Mouse (Mus musculus): ENCODE measurements around the gene Fbxl17.

Gene Fbxl17

DNA sequence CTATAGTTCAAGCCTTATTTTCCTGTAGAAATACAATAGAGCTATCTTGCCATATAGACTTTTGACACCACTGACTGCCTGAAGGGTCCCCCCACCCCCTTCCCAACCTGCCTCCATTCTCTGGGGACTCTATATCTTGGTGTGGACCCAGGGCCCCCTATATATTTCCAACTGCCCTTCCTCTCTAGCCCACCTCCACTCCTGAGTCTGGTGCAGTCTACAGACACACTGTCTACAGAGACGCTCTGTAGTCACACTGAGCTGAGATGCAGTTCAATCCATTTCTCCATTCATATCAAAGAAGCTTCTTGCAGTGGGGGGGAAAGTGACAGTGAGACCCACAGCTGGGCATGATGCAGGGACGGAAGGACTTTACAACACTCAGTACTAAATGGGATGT lies 226.5 kb downstream of the Fbxl17 start:
- no peak for DNase-seq

DNA sequence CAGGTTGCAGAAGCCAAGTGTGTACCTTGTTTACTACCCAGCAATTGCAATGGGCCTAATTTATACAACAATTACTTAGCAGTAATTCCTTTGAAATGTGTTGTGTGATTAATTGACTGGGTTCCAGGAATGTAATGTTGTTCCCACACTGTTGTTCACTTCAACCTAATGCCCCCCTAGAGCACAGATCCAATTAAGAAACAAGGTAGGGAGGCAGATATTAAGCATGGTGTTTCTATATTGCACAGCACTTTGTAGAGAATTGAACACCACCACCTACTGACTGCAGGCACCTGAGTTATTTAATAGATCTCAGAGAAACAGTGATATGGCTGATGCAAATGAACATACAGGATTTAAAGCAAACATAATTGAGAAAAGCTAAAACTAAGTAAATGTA lies 226.9 kb downstream of the Fbxl17 start:
- no peak for DNase-seq

- no peak for DNase-seq
These were observed 228.8 kb downstream of the Fbxl17 start for GRCm38 (mm10) chr17:63271000-63271399.

- no peak for DNase-seq
These were observed 229.3 kb downstream of the Fbxl17 start for GRCm38 (mm10) chr17:63270513-63270912.

GRCm38 (mm10) chr17:63262674-63263073 lies 237.1 kb downstream of the Fbxl17 start:
- no peak for DNase-seq

DNA sequence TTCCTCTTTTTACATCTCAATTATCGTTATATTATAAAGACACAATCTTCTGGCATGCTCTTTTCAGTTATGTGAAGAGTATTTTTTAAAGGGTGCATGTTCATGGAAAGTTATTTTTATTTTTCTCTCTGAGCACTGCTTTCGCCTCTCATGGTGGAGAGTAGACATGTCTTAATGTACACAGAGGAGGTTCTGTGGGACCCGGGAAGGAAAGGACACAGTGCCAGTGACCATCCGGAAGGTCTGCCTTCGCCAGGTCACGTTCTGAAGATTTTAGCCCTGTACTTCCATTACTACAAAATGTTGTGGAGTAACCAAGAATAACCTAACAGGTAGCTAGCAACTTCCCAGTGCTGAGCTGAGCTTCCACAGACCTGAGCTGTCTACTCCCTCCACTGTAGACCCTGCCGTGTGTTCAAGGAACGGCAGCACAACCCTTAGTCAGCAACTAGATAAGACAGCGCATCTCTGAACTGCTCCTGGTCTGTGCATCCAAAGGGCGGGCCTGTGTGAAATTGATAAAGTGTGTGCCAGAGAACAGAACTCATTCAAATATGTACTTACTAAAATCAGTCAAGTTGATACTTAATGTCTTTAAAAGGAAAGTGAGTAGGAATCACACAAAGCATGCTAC lies 238.2 kb downstream of the Fbxl17 start:
- no peak for DNase-seq

GRCm38 (mm10) chr17:63259091-63259490 lies 240.7 kb downstream of the Fbxl17 start:
- DNase-seq, result no peak

DNA sequence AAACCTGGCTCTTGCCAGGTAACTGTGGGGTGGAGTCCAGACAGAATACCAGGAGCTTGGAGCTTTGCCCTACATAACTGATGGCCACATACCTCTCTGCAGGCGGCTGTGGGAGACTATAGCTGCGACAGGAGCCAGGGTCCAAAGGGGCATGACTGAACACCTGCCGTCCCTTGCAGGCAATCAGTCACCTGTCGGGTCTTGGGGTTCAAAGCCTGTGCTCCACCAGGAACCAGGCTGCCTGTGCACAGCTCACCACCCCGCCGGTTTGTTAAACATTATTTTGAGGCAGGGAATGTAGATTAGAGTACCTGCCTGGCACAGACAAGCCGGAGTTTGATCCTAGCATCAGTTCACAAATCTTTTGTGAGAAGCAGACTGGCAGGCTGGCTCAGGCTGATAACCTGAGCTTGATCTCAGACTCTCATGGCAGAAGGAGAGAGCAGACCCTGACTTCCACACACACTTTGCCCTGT lies 253.6 kb downstream of the Fbxl17 start:
- DNase-seq, result no peak

DNA sequence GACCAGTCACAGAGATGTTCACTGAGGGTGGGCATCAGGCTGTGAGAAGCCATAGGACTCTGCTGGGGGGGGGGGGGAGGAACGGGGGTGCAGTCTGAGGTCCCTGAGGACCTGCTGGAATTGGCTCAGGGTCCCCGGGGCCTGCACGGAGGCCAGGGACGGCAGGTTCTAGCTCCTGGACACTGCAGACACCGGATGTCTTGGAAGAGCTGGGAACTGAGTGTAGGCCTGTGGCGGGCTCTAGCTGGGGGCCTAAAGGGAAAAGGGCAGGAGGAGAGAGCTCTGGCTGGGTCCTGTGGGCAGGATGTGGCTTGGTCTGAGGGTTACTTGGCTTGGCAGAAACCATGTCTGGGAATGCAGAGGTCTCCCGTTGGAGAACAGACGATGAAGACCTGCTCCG lies 254.3 kb downstream of the Fbxl17 start:
- no peak for DNase-seq

GRCm38 (mm10) chr17:63242761-63243160 lies 257.1 kb downstream of the Fbxl17 start:
- no peak for DNase-seq

GRCm38 (mm10) chr17:63240731-63241106 lies 259.1 kb downstream of the Fbxl17 start:
- DNase-seq, result no peak

GRCm38 (mm10) chr17:63240021-63240730 lies 259.6 kb downstream of the Fbxl17 start:
- DNase-seq, result no peak

DNA sequence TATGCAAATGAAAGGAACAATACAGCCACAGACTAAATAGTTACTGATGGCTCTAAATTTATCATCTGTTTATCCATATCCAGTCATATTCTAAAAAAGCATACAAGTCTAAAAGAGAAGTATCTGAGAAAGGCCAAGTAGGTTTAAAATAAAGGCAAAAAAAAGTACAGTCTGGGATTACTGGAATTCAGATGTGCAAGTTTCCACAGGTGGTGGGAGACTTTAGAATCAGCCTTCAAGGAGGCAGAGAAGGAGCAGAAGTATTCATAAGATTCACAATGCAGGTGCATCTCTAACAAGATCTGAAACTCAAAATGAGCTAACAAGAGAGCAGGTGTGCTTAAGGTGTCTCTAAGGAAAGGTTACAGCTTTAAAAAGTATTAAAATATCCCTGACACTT lies 263.0 kb downstream of the Fbxl17 start:
- DNase-seq, result no peak

DNA sequence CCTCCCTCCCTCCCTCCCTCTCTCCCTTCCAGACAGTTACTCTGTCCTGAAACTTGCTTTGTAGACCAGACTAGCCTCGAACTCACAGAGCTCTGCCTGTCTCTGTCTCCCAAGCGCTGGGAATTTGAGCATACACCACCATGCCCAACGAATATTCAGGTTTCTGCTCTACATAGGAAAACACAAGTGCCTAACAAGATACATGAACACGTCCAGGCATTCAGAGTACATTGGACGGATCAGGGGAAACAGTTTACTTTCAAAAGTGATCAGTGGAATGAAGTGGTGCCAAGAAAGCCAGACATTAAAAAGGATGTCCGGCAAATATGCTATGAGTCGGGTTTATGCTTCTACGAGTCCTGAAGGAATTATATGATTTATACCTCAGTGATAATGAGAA lies 263.6 kb downstream of the Fbxl17 start:
- no peak for DNase-seq

- DNase-seq, result no peak
These were observed 264.0 kb downstream of the Fbxl17 start for GRCm38 (mm10) chr17:63235821-63236220.

GRCm38 (mm10) chr17:63229111-63229510 lies 270.7 kb downstream of the Fbxl17 start:
- no peak for DNase-seq

DNA sequence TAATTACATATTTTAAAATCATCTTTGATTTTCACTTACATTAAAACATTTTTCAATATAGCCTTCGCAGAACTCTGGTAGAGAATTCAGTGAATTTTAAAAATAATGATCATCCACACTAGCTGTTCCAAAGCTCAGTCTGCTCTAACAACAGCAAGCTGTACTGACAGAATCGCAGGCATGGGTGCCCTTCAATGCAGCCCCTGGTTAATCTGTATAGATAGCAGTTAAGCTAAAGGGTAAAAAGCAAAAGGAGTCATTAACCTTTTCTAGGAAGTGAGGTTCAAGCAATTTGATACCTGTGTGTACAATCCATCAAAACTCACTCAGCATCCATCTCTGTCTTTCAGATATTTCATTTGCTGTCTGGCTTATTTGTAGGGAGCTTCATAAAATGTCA lies 273.4 kb downstream of the Fbxl17 start:
- DNase-seq, result no peak

GRCm38 (mm10) chr17:63225959-63226358 lies 273.9 kb downstream of the Fbxl17 start:
- DNase-seq, result no peak

- no peak for DNase-seq
These were observed 276.1 kb downstream of the Fbxl17 start for GRCm38 (mm10) chr17:63223675-63224074.

DNA sequence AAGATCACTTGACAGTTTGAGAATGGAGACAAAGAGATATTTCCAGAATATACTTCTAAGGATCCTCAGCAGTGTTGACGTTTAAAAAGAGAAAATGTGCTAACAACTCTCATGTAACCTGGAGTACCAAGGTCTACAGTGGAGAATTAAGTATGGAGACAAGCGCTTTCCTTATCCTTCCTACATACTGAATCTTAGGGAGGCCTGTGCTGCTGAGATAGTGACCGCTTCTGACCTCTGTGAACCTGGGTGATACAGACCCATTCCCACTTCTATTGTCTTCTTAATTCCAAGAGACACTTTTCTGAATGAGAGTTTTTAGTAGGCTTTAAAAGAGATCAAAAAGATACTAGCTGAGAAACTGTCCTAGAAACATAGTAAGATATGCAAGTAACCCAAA lies 278.2 kb downstream of the Fbxl17 start:
- no peak for DNase-seq

- DNase-seq, result no peak
These were observed 279.0 kb downstream of the Fbxl17 start for GRCm38 (mm10) chr17:63220821-63221220.

GRCm38 (mm10) chr17:63217016-63217415 lies 282.8 kb downstream of the Fbxl17 start:
- no peak for DNase-seq

DNA sequence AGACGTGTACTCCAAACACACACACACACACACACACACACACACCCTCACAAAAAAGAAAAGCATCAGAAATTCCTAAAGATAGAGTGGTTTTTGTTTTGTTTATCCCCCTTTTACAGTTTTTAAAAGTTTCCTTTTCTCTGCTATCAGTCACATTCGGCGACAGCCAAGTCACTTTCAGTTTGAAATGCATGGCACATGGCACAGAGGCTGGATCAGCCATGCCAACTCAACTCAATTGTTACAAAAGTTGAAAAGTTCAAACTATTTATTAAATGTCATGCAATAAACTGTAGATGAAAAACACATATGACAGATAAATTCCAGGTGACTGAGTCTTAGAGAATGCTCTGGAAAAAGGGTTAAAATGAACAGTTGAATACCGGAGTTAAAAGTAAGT lies 287.8 kb downstream of the Fbxl17 start:
- no peak for DNase-seq

- no peak for DNase-seq
These were observed 290.7 kb downstream of the Fbxl17 start for GRCm38 (mm10) chr17:63209151-63209550.

GRCm38 (mm10) chr17:63208346-63208745 lies 291.5 kb downstream of the Fbxl17 start:
- no peak for DNase-seq

All from thymus, postnatal 25 days (tissue).